Mouse (Mus musculus): ENCODE results near the gene Srf. TPM values are rescaled to one million over a fixed set of nuclear protein-coding genes. Genes with fewer than 3 reads are reported as not detected.

Srf gene
- polyA plus RNA-seq, 1 experiment = 61.2 TPM

- Histone ChIP-seq H3K27ac (ENCODE audit: insufficient read depth, low read length) (no peak overlapping the region), H3K4me3 (ENCODE audit: insufficient read depth, low read length) (no peak overlapping the region), H3K4me1 (ENCODE audit: control insufficient read depth, insufficient read depth, low read length) (peaks cover 8% of the 10 kb centered on the region; the same call in 1 of the 2 replicates)
- TF ChIP-seq CTCF (IDR thresholded peaks at IDR 0.05; ENCODE audit: borderline replicate concordance, insufficient read depth, low read length) = no peak
- TF ChIP-seq POLR2A (IDR thresholded peaks at IDR 0.05; ENCODE audit: low read depth, low read length) = no peak
Measured at GRCm38 (mm10) chr17:46551369-46551768, 4.6 kb downstream of the Srf start.

DNA sequence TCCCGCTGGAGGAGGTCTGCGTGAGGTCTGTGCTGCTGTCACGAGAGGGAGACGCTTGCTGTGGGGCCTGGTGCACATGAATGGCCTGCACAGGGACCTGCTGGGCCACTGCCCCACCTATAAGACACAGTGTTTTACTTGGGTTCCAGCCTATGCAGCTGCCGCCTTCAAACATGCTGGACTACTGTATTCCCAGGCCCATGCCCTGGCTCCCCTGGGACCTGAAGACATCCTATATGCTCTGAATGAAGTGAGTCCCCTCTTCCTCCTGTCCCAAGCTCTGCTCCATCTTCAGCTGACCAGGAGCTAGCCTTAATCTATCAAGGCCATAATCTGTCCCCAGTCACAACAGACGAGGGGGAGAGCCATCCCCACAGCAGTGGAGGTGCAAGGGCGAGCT lies 5.1 kb downstream of the Srf start:
- no peak for TF ChIP-seq POLR2A (IDR thresholded peaks at IDR 0.05; ENCODE audit: low read depth, low read length)
- TF ChIP-seq CTCF (IDR thresholded peaks at IDR 0.05; ENCODE audit: borderline replicate concordance, insufficient read depth, low read length) = no peak
- Histone ChIP-seq H3K27ac (ENCODE audit: insufficient read depth, low read length) (no peak overlapping the region), H3K4me3 (ENCODE audit: insufficient read depth, low read length) (no peak overlapping the region), H3K4me1 (ENCODE audit: control insufficient read depth, insufficient read depth, low read length) (peaks cover 8% of the 10 kb centered on the region; the same call in 1 of the 2 replicates)

- Histone ChIP-seq H3K27ac (ENCODE audit: insufficient read depth, low read length) (no peak overlapping the region), H3K4me3 (ENCODE audit: insufficient read depth, low read length) (no peak overlapping the region), H3K4me1 (ENCODE audit: control insufficient read depth, insufficient read depth, low read length) (peaks cover 8% of the 10 kb centered on the region; the same call in 1 of the 2 replicates)
- no peak for TF ChIP-seq POLR2A (IDR thresholded peaks at IDR 0.05; ENCODE audit: low read depth, low read length)
- no peak for TF ChIP-seq CTCF (IDR thresholded peaks at IDR 0.05; ENCODE audit: borderline replicate concordance, insufficient read depth, low read length)
Measured at GRCm38 (mm10) chr17:46549642-46550041, 6.3 kb downstream of the Srf start.

- TF ChIP-seq CTCF (IDR thresholded peaks at IDR 0.05; ENCODE audit: borderline replicate concordance, insufficient read depth, low read length) (peak; percentile 70), POLR2A (IDR thresholded peaks at IDR 0.05; ENCODE audit: low read depth, low read length) (no peak)
- Histone ChIP-seq H3K27ac (ENCODE audit: insufficient read depth, low read length) (no peak overlapping the region), H3K4me3 (ENCODE audit: insufficient read depth, low read length) (no peak overlapping the region), H3K4me1 (ENCODE audit: control insufficient read depth, insufficient read depth, low read length) (peaks cover 8% of the 10 kb centered on the region; the same call in 1 of the 2 replicates)
Measured at GRCm38 (mm10) chr17:46549193-46549592, 6.8 kb downstream of the Srf start.

- H3K27ac ChIP-seq (ENCODE audit: insufficient read depth, low read length) = no peak overlapping the region
- no peak overlapping the region for H3K4me3 ChIP-seq (ENCODE audit: insufficient read depth, low read length)
- no peak for TF ChIP-seq CTCF (IDR thresholded peaks at IDR 0.05; ENCODE audit: borderline replicate concordance, insufficient read depth, low read length)
- no peak for TF ChIP-seq POLR2A (IDR thresholded peaks at IDR 0.05; ENCODE audit: low read depth, low read length)
- H3K4me1 ChIP-seq (ENCODE audit: control insufficient read depth, insufficient read depth, low read length) = peaks cover 8% of the 10 kb centered on the region; the same call in 1 of the 2 replicates
Measured at GRCm38 (mm10) chr17:46548741-46549140, 7.2 kb downstream of the Srf start.

DNA sequence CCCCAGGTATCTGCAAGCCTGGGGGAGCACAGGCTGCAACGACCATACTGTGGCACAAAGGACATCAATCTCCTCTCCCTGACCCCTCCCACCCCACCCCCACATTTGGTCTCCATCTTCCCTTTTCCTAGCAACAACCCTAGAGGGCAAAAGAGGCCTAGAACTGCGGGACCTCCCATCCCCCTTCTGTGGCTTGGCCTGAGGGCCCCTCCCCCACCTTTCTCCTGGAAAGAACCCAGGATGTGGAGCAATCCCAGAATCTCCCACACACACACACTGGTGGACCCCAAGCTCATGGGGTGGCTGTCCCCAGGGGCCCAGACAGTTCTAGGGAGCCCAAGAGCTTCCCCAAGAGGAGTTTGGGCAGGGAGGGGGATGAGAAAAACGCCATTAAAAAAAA lies 8.1 kb downstream of the Srf start:
- TF ChIP-seq CTCF (IDR thresholded peaks at IDR 0.05; ENCODE audit: borderline replicate concordance, insufficient read depth, low read length) (no peak), POLR2A (IDR thresholded peaks at IDR 0.05; ENCODE audit: low read depth, low read length) (no peak)
- Histone ChIP-seq H3K4me3 (ENCODE audit: insufficient read depth, low read length) (no peak overlapping the region), H3K4me1 (ENCODE audit: control insufficient read depth, insufficient read depth, low read length) (peaks cover 8% of the 10 kb centered on the region; the same call in 1 of the 2 replicates), H3K27ac (ENCODE audit: insufficient read depth, low read length) (no peak overlapping the region)

- H3K4me3 ChIP-seq (ENCODE audit: insufficient read depth, low read length) = no peak overlapping the region
- no peak overlapping the region for H3K27ac ChIP-seq (ENCODE audit: insufficient read depth, low read length)
- no peak for TF ChIP-seq CTCF (IDR thresholded peaks at IDR 0.05; ENCODE audit: borderline replicate concordance, insufficient read depth, low read length)
- no peak for TF ChIP-seq POLR2A (IDR thresholded peaks at IDR 0.05; ENCODE audit: low read depth, low read length)
- H3K4me1 ChIP-seq (ENCODE audit: control insufficient read depth, insufficient read depth, low read length) = peaks cover 8% of the 10 kb centered on the region; the same call in 1 of the 2 replicates
Measured at GRCm38 (mm10) chr17:46546995-46547394, 9.0 kb downstream of the Srf start.

DNA sequence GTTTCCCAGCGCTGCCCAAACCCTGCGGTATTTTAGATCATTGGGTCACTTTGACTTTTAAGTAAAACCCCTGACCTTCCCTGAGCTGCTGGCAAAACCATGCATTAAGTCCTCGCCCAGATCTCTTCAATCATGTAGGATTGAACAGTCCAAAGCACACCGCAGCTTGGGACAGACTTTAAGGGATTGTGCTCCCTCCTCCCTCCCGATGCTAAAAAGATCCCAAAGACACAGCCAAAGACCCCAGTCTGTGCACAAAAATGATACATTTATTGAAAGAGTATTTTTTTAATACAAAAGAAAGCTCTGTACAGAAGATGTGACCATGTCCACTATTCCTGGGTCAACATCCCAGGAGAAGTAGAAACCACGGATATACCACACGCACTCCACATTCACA lies 9.4 kb downstream of the Srf start:
- Histone ChIP-seq H3K27ac (ENCODE audit: insufficient read depth, low read length) (no peak overlapping the region), H3K4me3 (ENCODE audit: insufficient read depth, low read length) (no peak overlapping the region), H3K4me1 (ENCODE audit: control insufficient read depth, insufficient read depth, low read length) (peaks cover 8% of the 10 kb centered on the region; the same call in 1 of the 2 replicates)
- TF ChIP-seq POLR2A (IDR thresholded peaks at IDR 0.05; ENCODE audit: low read depth, low read length) = no peak
- TF ChIP-seq CTCF (IDR thresholded peaks at IDR 0.05; ENCODE audit: borderline replicate concordance, insufficient read depth, low read length) = no peak

DNA sequence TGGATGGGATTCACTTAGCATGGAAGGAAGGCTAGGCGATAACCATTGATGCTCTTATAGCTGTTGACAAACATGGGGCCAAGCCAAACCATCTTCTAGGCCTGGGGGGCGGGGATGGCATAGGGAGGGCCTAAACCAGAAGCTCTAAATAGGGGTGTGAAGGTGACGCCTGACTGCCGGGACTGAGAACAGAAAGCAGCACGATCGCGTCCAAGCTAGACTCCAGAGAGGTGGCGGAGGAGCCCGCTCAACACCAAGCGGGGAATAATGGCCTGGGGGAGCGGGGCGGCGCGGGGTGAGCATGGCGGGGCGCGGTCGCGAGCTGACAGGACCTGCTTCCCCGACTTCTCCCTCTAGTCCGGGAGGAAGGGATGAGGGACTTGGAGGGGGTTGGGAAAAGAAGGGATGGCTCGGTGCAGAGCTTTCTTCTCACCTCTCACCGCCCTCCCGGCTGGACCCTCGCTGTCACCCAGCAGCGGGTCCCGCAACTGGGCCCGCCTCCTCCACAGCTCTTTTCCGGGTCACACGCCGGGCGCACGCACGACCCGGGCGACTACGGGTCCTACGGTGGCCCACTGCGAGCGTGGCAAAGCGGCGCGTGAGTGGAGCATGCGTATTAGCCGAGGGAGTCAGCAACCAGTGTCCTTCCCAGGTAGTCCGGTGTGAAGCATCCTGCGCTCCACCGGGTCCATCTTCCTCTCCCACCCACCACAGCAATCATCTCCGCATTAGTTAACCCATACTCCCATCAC lies 10.0 kb downstream of the Srf start, which contains the start of gene Cul9:
TSS of gene Cul9 (minus strand) at position 576 of the 752 bp plus-strand sequence.
- no peak for TF ChIP-seq CTCF (IDR thresholded peaks at IDR 0.05; ENCODE audit: borderline replicate concordance, insufficient read depth, low read length)
- TF ChIP-seq POLR2A (IDR thresholded peaks at IDR 0.05; ENCODE audit: low read depth, low read length) = no peak
- Histone ChIP-seq H3K27ac (ENCODE audit: insufficient read depth, low read length) (no peak within 1 kb of the TSS), H3K4me3 (ENCODE audit: insufficient read depth, low read length) (peak within 1 kb of the TSS; percentile 15), H3K4me1 (ENCODE audit: control insufficient read depth, insufficient read depth, low read length) (peaks cover 8% of the 10 kb centered on the region; the same call in 1 of the 2 replicates)

- Histone ChIP-seq H3K4me3 (ENCODE audit: insufficient read depth, low read length) (no peak overlapping the region), H3K27ac (ENCODE audit: insufficient read depth, low read length) (no peak overlapping the region), H3K4me1 (ENCODE audit: control insufficient read depth, insufficient read depth, low read length) (peaks cover 8% of the 10 kb centered on the region; the same call in 1 of the 2 replicates)
- TF ChIP-seq POLR2A (IDR thresholded peaks at IDR 0.05; ENCODE audit: low read depth, low read length) (no peak), CTCF (IDR thresholded peaks at IDR 0.05; ENCODE audit: borderline replicate concordance, insufficient read depth, low read length) (no peak)
Measured at GRCm38 (mm10) chr17:46543661-46544060, 12.3 kb downstream of the Srf start.
